Mouse (Mus musculus) layer of hippocampus, postnatal 14 days (tissue): ENCODE measurements around the gene Dcst1. TPM values are rescaled to one million over a fixed set of nuclear protein-coding genes. Genes with fewer than 3 reads are reported as not detected.

Experiments used
- DNase-seq, 2 experiments: peaks; one replicate each; pipeline ENCODE4 v3.0.0; 2021 to 2022; ENCODE audit warnings: low spot score in 2 of 2, mixed read lengths in 1 of 2
- long read RNA-seq, 2 experiments: library from polyadenylated mRNA; stranded (forward); transcript quantifications; one replicate each; pipeline ENCODE4 v2.0.0; 2021
- total RNA-seq, 2 experiments: library from RNA; stranded (reverse); gene quantifications; 2 replicates each; pipeline ENCODE4 v1.2.3; 2021

Gene Dcst1
- total RNA-seq, result under 1 TPM in 1 of 2 experiments, not detected in 1; 0.21 TPM
- long read RNA-seq, experiment 1, result 0 reads
- long read RNA-seq, experiment 2, result 0 reads

- DNase-seq, result no peak
These were observed at the start of gene Dcst1 for GRCm38 (mm10) chr3:89365153-89365485. Gene Dcst1 (minus strand): TSS chr3:89365253.

GRCm38 (mm10) chr3:89411490-89412393 is 46.7 kb upstream of the Dcst1 start, which contains the start of gene Flad1:
Gene Flad1 (minus strand): TSS chr3:89411870.
- DNase-seq, result peak; percentile 100

- no peak for DNase-seq
These were observed 45.8 kb upstream of the Dcst1 start for GRCm38 (mm10) chr3:89410864-89411263.

- DNase-seq, result no peak
These were observed 44.6 kb upstream of the Dcst1 start for GRCm38 (mm10) chr3:89409701-89410100.

- DNase-seq, result no peak
These were observed 43.4 kb upstream of the Dcst1 start for GRCm38 (mm10) chr3:89408448-89408847.

GRCm38 (mm10) chr3:89406887-89407286 is 41.8 kb upstream of the Dcst1 start:
- DNase-seq, result no peak

- DNase-seq, result no peak
These were observed 37.6 kb upstream of the Dcst1 start, which contains the start of gene Lenep for GRCm38 (mm10) chr3:89402693-89403092. Gene Lenep (minus strand): TSS chr3:89402793.

- DNase-seq, result no peak
These were observed 36.3 kb upstream of the Dcst1 start for GRCm38 (mm10) chr3:89401329-89401728.

- DNase-seq, result no peak
These were observed 31.6 kb upstream of the Dcst1 start for GRCm38 (mm10) chr3:89396654-89397005.

GRCm38 (mm10) chr3:89395806-89396653 is 31.0 kb upstream of the Dcst1 start:
- DNase-seq, result no peak

- no peak for DNase-seq
These were observed 30.4 kb upstream of the Dcst1 start for GRCm38 (mm10) chr3:89395419-89395805.

GRCm38 (mm10) chr3:89394894-89395256 is 29.8 kb upstream of the Dcst1 start:
- peak in 1 of 2 experiments; percentile 64 for DNase-seq

- DNase-seq, result peak; percentile 67 to 69
These were observed 29.2 kb upstream of the Dcst1 start, which contains the start of gene Zbtb7b for GRCm38 (mm10) chr3:89394006-89394893. Gene Zbtb7b (minus strand): TSS chr3:89394776.

GRCm38 (mm10) chr3:89393605-89394004 is 28.6 kb upstream of the Dcst1 start:
- peak; percentile 94 to 97 for DNase-seq

GRCm38 (mm10) chr3:89392871-89393311 is 27.8 kb upstream of the Dcst1 start:
- no peak for DNase-seq

- DNase-seq, result no peak
These were observed 26.8 kb upstream of the Dcst1 start for GRCm38 (mm10) chr3:89391663-89392511.

- DNase-seq, result no peak
These were observed 25.9 kb upstream of the Dcst1 start for GRCm38 (mm10) chr3:89390699-89391662.

GRCm38 (mm10) chr3:89390111-89390515 is 25.1 kb upstream of the Dcst1 start:
- DNase-seq, result no peak
